Mouse (Mus musculus): ENCODE data around the gene Tmem130.
"Not testable (repeated sequence)": the region's sequence is repeated elsewhere in the genome, so short reads cannot be mapped to it uniquely, and the experiment has no call there.

Gene Tmem130

DNA sequence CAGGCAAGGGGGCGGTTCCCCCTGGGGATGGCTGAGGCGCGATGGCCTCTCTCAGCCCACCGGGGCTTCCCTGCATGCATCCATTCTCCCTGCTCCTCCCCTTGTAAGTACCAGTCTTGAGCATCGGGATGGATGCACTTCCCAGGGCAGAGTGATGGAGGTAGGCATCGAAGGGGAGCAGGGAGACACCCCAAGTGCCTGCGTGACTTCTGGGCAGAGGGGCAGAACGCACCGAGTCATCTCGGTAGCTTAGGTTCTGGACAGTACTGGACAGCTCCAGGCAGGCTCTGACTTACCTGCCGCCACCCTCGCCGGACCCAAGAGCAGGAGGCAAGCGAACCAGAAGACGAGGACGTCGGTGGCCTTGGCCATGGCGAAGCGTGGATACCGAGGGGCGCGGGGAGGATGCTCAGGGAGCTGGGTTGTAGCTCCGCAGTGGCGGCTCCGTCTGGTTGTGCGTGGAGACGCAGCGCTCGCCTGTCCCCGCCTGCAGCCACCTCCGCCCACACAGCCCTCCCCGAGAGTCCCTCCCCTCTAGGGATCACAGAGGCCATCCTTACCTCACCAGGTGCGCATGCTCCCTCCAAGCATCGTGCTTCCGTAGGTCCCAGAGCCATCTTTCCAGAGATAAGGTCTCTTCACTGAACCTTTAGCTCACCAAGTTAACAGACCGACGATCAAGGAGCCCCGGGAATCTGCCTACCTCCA is at the start of gene Tmem130:
Gene Tmem130 (minus strand): TSS at position 658 of the 708 bp plus-strand sequence.
- DNase-seq (ENCODE audit: low read depth, low spot score): peak; percentile 81

DNA sequence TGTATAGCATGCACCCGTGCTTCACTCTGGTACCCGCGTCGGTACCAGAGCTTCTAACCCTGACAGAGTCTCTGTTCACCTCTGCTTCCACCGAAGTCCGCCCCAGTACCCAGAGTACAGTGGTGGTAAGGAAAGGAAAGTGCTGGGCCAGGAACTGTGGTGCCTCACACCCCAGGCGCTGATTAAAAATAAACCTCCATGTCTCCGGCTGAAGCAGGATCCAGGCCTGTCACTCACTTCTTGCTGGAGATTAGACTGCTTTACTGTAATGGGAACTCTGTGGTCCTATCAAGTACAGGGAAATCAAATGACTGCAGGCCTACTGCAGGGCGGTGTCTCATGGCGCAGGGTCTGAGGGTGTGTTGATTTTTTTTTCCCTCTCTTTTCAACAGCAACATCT is 45.3 kb upstream of the Tmem130 start:
- DNase-seq (ENCODE audit: low read depth, low spot score): no peak

DNA sequence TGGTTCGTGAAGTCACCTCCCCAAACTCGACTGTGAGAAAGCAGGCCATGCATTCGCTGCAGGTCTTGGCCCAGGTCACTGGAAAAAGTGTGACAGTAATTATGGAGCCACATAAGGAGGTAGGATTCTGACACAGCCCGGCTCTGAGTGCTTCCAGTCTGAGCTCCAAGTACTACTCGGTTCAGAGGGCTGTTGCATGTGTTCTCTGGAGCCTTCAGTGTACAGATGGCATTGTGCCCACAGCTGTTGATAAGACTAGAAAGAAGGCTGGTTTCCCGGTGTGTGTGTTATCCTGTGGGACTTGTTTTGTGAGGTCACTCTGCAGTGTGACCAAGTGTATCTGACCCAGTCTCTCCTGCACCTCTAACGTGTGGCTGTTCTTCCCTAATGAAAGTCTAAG is 42.6 kb upstream of the Tmem130 start:
- DNase-seq (ENCODE audit: low read depth, low spot score): no peak

DNA sequence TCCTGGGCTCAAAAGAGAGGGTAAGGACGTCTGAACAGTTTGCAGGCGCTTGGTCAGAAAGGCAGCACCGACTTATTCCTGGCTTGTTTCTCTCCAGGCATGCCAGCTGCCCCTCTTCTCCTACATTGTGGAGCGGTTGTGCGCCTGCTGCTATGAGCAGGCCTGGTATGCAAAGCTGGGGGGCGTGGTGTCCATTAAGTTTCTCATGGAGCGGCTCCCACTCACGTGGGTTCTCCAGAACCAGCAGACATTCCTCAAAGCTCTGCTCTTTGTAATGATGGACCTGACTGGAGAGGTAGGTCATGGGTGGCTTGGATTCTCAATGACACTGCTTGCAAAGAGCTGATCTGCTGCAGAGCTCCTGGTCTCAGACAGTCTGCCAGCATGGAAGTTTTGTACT is 41.4 kb upstream of the Tmem130 start:
- no peak for DNase-seq (ENCODE audit: low read depth, low spot score)

DNA sequence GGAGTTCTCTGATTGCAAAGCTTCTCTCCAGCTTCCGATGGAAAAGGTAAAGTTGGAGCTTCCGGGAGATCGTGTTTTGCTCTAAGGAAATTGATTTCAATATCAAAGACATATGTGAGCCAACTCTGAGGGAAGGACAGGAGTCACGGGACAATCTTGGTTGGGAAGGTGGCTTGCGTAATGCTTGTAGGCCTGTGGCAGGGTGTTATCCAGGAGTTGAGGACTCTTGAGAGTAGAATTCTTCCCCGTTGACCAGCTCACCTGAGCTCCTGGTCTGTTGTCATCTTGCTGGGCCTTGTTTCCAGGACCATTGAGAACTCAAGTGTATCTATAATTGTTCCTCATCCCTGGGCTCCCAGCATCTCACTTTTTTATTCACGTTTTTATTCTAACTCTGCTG is 35.5 kb upstream of the Tmem130 start:
- no peak for DNase-seq (ENCODE audit: low read depth, low spot score)

DNA sequence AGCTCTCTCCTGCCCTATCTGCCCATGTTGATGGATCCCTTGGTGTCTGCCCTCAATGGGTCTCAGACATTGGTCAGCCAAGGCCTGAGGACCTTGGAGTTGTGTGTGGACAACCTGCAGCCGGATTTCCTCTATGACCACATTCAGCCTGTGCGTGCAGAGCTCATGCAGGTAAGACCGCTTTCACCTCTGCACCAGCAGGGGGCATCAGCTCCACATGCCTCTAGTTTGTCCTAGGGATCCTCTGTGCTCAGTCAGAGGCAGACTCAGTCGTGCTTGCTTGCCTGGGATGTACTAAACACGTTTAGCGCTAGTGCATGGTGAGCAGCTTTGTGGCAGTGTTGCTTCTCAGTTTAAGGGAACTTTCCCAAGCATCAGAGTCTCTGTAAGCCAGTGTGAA is 33.1 kb upstream of the Tmem130 start:
- DNase-seq (ENCODE audit: low read depth, low spot score): peak; percentile 28

DNA sequence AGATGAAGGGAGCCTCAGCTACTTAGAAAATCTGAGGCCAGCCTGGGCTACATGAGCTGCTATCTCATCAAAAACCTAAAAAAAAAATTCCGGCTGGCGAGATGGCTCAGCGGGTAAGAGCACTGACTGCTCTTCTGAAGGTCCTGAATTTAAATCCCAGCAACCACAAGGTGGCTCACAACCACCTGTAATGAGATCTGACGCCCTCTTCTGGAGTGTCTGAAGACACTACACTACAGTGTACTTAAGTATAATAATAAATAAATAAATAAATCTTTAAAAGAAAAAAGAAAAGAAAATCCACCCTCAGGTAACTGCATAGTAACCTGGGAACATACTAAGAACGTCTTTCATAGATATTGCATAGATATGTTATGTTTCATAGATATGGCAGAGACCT is 31.8 kb upstream of the Tmem130 start:
- DNase-seq (ENCODE audit: low read depth, low spot score): no peak

DNA sequence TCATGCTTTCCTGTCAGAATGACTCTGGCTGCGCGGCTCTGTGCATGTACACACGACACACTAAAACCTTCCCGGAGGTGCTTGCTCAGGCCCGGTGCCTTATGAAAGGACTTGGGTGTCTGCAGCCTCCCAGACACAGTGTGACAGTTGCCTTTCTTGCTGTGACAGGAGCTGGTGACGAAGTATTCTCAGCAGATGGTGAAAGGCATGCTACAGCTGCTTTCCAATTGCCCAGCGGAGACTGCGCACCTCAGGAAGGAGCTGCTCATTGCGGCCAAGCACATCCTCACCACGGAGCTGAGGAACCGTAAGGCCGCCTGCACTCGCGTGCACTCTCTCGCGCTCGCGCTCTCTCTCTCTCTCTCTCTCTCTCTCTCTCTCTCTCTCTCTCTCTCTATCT is 24.8 kb upstream of the Tmem130 start:
- DNase-seq (ENCODE audit: low read depth, low spot score): no peak

DNA sequence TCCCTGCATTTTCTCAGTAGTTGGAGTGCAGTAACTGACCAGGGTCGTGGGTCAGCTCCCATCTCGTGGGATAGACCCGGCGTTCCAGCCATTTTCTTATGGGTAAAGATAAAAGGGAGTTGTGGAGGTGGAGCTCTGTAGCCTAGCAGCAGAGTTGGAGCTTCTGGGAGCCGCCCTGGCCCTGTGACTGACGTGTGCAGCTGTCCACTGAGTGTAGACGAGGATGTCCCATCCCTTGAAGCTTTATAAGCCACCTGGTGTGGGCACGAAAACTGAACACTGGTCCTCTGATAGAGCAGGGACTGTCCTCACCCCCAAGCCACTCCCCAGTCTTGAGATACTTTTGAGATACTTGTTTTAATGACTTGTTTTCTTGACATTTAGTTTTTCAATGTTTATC is 19.0 kb upstream of the Tmem130 start:
- no peak for DNase-seq (ENCODE audit: low read depth, low spot score)

DNA sequence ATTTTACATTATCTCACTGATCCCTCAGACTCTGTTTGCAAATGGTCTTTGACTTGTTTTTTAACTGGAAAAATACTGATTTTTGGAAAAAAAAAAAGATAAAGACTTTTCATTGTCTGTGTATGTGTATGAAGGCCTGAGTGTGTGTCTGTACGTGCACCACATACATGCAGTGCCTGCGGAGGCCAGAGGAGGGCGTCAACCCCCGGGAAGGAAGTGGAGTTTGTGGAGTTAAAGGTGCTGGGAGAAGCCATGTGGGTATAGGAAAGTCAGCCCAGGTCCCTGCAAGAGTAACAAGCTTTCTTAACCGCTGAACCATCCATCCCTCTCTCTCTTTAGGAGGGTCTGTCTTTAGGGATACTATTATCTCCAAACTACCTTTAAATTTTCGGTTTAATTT is 11.6 kb upstream of the Tmem130 start:
- DNase-seq (ENCODE audit: low read depth, low spot score): no peak

DNA sequence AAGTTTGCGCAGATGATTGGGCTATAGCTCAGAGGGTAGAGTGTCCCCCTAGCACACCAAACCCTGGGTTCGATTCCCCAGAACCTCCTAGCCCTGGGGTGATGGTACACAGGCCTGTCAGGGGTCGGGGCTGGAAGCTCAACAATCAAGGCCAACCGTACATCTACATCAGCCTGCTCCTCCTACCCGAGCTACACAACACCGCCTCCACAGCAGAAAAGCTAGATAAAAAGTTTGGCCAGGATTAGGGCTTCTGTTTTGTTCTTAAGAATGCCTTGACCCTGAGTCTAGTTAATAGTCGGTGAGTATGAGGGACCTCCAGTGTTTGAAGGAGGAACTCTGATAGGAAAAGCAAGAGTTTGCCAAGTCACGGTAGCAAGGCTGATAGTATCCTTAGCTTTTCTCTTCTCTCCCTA is 7.5 kb upstream of the Tmem130 start:
- no peak for DNase-seq (ENCODE audit: low read depth, low spot score)

DNA sequence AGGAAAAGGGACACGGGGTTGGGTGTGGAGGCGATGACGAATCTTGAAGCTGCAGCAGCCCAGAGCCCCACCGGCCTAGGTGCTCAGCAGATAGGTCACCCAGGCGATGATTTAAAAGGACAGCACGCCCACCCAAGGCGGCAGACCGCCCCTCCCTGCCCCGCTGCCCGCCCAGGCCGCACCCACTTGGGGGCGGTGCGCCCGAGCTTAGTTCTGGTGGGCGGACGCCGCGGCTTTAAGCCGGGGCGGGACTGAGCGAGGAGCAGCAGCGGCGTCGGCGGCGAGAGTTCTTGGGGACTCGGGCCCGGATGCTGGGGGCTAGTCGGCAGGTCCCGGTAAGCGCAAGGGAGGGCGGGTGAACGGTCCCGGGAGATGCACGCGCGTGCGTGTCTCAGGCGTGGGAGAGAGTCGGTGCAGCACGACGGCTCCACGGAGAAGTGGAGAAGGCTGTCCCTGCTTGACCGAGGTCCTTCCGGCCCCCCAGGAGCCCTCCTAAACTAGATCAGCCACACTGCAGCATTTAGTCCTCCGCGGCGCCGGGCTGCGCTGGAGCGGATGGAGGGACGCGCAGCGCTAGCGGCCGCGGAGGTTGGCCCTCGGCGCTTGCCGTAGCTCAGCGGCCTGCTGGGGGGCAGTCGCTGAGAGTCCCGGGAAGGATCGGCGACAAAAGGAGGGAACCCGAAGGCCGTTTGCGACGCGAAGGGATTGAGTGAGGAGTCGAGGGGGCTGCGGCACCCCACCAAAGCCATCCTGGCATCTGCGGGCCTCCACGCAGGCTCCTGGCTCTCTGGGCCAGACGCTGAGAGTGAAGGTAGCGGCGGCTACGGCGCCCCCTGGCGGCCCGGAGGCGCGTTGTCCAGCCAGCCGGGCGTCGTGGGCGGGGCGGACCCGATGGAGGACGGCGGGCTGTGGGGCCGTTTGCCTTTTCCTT is 6.6 kb upstream of the Tmem130 start:
- DNase-seq (ENCODE audit: low read depth, low spot score): peak; percentile 91

DNA sequence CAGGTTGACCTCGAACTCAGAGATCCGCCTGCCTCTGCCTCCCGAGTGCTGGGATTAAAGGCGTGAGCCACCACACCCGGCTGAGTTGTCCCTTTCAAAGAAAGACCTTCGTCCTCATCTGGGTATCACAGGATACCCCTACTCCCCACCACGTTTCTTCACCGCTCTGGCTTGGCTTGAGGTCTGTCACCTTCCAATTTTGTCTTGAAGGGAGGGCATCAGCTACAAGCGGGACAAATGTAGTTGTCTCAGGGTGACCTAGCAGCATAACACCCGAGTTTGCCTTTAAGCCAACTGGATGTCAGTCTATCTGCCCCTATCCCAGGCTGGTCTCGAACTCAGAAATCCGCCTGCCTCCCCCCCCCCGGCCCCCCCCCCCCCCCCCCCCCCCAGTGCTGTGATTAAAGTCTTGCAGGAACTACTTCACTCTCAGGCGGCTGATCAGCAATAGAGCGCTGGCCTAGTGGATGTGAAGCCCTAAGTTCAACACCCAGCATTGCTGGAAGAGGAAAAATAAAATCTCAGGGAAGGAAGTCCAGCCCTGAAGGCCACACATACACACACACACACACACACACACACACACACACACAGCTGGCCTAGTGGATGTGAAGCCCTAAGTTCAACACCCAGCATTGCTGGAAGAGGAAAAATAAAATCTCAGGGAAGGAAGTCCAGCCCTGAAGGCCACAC is 5.6 kb upstream of the Tmem130 start, which contains the start of gene Trrap:
Gene Trrap (plus strand): TSS at position 627 of the 693 bp plus-strand sequence.
- DNase-seq (ENCODE audit: low read depth, low spot score): not testable (repeated sequence)

DNA sequence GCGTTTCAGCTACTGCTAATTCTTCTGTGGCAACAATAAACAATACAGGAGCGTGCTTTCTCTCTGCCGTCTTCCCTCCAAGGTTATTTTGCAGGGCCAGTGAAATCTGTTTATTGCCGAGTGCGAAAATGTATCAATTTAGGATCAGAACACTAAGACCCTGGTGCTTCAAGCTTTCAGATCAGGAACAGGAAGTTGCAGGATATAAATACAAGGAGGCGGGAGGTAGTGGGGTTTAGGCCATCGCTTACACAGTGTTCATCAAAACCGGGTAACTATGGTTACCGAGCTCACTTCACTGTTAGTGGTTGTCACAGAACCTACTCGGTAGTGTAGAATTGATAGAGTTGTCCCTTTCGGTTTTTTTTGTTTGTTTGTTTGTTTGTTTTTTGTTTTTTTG is 5.0 kb upstream of the Tmem130 start:
- DNase-seq (ENCODE audit: low read depth, low spot score): no peak

DNA sequence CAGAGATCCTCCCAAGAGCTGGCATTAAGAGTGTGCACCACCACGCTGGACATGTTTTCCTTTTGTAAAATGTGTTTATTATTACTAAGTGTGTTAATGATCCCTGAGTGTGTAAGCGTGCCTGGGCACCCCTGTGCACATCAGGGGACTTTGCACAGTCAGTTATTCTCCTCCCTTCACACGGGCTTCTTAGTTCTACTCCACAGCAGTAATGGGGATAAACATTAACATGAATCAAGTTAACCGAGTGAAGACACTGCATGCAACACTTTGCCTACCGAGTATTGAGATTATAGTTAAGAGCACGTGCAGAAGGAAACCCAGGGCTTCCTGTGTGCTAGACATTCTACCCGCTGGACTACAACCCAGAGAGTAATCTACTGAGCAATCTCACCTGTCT is 4.4 kb upstream of the Tmem130 start:
- no peak for DNase-seq (ENCODE audit: low read depth, low spot score)

DNA sequence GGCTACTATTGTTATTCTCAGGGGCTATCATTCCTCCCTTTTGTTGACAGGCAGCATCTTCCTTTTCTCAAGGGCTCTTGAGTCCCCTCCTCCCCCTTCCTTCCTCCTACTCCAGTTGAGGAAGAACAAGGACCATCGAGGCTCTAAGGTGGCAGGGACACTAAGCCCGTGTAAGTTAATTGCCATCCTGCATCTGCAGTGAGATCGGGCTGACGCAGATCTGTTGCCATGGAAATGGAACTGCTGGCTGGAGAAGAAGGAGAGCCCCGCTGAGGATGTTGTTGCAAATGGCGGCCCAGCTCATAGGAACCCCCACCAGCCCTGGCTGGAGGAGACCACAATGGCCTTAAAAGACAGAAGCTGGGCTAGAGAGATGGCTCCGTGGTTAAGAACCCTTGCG is 3.2 kb downstream of the Tmem130 start:
- DNase-seq (ENCODE audit: low read depth, low spot score): peak; percentile 67

DNA sequence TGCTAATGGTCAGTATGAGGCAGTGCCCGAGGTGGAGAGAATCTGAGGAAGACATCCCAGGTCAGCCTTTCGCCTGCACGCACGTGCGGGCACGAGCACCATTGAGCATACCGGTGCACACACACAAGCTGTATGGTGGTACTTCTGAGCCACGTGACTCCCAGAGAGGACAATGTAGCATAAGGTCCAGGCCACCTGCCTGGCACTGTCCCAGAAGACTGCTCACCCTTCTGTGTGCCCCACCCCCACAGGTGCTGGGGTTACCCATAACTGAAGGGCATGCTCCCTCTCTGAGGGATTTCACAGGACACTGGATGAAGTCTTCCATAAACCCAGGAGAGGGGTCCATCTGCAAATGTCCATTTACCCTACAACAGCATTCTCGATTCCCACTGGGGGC is 4.2 kb downstream of the Tmem130 start:
- DNase-seq (ENCODE audit: low read depth, low spot score): no peak

DNA sequence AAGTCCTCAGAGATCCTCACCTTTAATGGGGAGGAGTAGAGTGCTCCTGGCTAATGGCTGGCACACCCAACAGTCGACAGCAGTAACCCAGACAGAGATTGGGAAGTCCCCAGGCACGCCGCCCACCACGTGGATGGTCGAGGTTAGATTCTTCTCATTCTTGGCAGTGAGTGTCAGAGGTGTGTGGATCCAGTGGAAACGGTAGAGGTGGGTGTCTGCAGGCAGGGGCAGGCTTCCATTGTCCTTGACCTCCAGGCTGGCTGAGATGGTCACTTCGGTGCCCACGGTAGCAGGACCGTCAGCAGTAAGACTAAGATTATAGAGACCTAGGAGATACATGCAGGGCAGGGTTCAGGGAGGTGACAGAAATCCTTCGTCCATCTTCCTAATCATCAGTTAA is 6.4 kb downstream of the Tmem130 start:
- DNase-seq (ENCODE audit: low read depth, low spot score): no peak

DNA sequence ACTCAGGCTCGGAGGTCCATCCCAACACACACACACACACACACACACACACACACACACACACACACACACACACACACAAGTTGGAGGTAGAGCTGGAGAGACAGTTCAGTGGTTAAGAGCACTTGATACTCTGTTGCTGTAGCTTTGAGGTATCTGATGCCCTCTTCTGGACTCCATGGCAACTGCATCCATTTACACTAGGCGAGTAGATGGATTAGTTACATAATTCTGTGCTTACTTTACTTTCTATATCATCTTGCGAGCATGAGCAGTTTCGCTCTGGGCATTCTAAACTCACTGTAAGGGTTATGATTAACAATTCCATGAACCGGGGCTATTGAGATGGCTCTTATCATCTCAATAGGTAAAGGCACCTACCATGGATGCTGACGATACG is 8.6 kb downstream of the Tmem130 start:
- peak; percentile 77 for DNase-seq (ENCODE audit: low read depth, low spot score)

DNA sequence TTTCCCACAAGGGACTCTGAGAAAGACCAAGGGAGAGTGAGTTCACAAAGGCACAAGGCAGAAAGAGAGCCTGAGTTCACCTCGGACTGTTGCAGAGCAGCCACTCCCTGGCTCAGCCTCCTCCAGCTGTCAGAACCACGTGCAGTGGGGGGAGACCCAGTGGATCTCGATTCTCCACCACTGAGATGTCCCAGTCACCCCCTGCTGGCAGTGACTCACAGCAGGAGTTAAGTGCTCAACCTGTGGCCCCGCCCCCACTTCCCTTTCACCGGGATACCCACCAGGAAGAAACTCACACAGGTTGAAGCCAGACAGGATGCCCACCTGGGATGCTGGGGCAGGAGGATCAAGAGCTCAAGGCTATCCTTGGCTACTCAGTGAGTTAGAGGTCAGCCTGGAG is 9.2 kb downstream of the Tmem130 start:
- DNase-seq (ENCODE audit: low read depth, low spot score): no peak

DNA sequence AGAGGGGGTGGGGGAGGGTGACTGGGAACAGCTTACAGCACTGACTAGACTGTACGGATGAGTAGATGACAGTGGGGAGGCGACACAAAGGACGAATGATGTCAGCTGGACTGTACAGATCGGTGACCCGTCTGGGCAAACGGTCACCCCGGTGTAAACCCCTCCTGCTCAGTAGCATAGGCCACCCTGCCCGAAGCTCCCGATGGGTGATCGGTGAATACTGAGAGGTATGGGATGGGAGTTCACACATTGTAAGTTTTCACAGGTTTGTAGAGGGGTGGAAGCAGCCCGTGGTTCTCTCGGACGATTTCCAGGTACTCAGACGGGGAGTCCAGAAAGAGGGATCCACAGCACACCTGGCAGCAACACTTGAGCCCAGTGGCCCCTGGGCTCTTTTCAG is 24.5 kb downstream of the Tmem130 start:
- no peak for DNase-seq (ENCODE audit: low read depth, low spot score)

DNA sequence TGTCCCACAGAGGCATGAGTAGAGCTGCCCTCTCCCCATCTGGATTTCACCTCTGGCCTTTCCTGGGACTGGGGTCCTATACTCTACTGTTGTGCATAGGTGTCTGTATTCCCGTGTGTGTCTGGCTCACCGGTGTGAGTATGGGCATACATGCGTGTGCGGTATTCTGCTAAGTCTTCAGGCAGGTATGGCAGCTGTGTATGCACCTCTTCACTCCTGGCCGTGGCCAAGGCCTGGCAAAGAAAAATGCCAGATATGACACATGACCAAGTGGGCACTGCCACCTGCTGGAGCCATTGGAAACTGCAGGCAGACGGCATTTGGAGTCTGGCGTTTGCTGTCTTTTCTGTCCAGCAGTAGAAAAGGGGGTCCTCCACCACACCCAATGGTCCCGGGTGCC is 26.7 kb downstream of the Tmem130 start:
- DNase-seq (ENCODE audit: low read depth, low spot score): no peak
